Mouse (Mus musculus): ENCODE data around the gene Ncmap.
"Not testable (repeated sequence)": the region's sequence is repeated elsewhere in the genome, so short reads cannot be mapped to it uniquely, and the experiment has no call there.

Gene Ncmap

DNA sequence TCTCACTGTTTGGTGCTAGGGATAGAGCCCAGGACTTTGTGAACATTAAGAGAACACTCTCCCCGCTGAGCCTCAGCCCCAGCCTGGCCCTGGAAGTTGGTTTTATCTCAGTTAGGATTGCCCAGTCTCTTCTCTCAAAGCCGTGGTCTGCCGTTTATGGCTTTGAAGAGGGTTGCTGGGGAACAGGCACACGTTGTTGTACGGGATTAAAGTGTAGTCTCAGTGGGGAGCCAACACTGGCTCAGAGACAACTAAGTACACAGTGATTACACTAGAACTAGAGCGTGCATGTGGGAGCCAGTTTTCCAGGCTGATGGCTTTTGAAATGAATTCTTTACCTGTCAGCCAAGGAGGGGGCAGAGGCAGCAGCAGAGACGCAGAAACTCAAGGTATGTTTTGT, 3.9 kb upstream of the Ncmap start:
- no peak for DNase-seq (ENCODE audit: low read depth, low spot score)

DNA sequence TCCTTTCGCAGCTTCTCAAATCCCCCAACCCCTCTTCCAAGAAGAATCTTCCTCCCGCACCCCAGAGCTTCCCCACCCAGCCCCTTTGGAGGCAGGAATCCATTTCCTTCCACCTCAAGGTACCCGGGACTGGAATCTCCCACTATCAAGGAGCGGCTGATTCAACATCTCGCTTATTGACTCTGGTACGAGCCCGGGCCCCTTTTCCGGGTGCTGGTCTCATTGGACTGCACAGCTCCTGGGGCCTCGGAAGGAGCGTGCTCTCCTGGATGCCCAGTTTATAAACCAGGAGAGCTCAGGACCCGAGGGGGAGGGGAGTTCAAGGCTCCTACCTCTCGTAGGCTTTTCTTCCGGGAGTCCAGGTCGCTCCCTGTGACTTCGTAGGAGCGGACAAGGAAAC, 476 bp downstream of the Ncmap start:
- DNase-seq (ENCODE audit: low read depth, low spot score), result no peak

DNA sequence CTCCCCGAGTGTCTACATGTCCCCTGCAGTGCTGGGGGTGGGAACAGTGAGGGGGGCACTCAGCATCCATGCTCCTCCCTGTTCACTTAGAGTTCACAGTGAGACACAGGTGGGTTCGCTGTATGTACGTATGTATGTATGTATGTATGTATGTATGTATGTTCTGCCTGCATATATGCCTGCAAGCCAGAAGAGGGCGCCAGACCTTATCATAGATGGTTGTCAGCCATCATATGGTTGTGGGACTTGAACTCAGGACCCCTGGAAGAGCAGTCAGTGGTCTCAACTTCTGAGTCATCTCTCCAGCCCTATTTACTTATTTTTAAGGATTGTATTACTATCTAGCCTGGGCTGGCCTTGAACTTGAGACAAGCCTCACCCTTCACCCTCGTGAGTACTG, 1.7 kb downstream of the Ncmap start:
- no peak for DNase-seq (ENCODE audit: low read depth, low spot score)

DNA sequence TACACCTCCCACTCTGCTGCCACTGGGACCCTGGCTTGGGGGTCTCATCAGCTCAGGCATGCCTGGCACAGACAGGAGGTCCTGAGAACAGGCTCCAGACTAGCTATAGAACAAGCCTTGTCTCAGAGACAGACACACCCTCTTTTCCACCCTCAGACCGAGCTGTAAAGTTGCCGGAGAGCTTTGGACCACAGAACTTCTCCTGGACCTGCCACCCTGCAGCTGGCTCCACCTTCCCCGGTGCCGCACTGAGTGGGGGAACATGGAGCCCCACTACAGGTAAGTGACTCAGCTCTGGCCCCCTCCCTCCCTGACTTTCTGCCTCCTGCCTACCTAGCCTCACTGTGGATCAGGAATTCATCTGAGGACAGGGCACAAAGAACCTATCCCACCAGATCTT, 2.7 kb downstream of the Ncmap start:
- DNase-seq (ENCODE audit: low read depth, low spot score), result no peak

DNA sequence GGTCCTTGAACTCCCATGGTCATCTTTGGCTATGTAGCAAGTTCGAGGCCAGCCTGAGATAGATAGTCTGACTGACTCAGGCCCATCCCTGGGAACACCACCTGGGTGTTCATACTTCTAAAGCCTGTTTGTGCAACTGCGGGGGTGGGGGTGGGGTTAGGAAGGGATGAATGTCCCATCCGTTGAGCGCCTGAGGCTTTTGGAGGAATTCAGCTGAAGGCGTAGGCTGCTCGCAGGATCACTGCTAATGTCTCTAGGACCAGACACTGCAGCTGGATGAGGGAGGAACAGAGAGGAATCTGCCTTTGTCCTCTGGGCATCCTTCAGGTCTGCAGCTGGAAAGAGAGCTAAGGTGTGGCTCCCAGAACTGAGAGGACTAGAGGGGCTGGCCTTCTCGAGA, 3.4 kb downstream of the Ncmap start:
- no peak for DNase-seq (ENCODE audit: low read depth, low spot score)

DNA sequence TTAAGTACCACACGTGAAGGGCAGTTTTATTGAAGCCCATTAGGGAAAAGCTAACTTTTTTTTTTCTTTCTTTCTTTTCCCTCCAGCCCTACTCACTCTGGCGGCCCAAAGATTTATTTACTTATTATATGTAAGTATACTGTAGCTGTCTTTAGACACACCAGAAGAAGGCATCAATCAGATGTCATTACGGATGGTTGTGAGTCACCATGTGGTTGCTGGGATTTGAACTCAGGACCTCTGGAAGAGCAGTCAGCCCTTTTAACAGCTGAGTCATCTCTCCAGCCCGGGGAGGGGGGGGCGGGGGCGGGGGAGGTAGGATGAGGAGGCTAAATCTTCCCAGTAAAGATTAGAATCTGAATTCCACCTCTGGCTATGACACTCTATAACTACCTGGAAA, 4.6 kb downstream of the Ncmap start:
- DNase-seq (ENCODE audit: low read depth, low spot score), result no peak

DNA sequence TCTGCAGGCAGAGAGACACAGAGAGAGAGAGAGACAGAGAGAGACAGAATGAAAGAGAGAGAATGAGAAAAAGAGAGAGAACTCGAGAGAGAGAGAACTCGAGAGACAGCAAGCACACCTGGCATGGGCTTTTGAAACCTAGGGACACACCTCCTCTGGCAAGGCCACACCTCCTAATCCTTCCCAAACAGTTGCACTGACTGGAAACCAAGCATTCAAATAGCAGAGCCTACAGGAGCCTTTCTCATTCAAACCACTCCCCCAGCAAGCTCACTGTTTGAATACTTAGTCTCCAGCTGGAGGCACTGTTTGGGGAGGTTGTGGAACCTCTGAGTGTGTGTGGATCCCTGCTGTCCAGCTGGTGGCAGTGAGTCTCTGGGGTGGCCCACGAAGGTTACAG, 5.2 kb downstream of the Ncmap start:
- DNase-seq (ENCODE audit: low read depth, low spot score), result no peak

DNA sequence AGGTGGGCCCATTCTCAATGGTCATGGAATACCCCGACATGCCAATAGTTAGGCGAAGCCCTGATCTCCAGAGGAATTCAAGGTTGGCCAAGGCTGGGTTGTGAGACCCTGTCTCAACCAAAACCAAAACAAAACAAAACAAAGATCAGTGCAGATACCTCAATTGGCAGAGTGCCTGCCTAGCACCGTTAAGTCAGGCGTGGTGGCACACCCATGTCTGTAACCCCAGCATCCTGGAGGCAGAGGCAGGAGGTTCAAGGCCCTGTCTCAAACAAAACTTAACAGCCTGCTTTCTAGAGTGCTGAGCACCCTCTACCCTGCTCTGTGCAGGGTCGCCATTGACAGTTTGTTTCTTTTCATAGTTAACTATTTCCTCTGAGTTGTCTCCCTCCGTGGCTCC, 7.0 kb downstream of the Ncmap start:
- DNase-seq (ENCODE audit: low read depth, low spot score), result no peak

DNA sequence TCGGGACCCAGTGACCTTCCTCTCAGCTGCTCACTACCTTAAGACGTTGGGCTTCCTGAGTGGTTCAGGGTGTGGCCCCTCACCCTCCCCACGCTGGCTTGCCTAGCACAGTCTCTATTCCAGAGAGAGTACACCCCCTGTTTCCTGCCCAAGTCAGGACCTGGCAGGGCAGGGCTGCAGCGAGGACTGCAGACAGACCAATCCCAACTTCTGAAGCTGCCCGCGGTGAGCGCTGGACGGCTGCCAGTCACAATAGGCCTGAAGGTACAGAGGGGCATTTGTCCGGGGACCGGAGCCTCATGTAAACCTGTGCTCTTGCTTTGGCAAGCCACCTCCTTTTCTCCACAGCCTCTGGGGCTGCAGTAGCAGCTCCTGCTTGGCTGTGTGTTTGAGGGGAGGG, 12.4 kb downstream of the Ncmap start:
- DNase-seq (ENCODE audit: low read depth, low spot score), result no peak

DNA sequence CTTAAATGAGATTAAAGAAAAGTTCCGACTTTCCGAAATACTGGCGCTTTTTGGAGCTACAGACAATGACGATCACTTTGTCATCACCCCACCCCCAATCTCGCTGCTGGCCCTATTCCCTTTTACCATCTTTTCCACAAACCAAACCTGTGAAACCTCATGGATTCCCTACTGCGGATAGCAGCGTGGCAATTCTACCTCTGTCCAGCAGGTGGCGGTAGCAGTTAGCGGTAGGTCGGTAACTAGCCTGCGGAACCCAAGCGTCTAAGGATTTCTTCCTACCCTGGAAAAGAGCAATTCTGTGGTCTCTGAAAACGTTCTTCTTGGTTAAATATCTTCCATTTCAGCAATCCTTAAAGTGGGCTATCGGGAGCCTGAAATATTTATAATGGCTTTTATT, 15.7 kb downstream of the Ncmap start:
- peak; percentile 65 for DNase-seq (ENCODE audit: low read depth, low spot score)

DNA sequence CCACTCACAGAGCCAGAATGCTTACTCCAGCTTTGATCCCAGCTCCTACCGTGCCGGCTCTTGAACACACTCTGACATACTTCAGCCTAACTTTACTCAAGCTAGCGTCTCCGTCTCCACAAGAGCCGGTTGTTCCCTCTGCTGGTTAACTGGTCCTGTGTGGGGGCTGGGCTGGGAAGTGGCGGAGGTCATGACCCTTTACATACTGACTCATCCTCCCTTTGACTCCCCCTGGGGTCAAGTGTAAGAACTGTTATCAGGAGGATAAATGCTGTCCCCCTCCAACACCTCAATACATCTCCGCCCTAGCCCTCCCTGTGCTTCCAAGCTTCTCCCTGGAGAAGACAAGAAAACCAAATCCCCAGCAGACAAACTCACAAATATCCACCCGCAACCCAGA, 16.7 kb downstream of the Ncmap start:
- no peak for DNase-seq (ENCODE audit: low read depth, low spot score)

DNA sequence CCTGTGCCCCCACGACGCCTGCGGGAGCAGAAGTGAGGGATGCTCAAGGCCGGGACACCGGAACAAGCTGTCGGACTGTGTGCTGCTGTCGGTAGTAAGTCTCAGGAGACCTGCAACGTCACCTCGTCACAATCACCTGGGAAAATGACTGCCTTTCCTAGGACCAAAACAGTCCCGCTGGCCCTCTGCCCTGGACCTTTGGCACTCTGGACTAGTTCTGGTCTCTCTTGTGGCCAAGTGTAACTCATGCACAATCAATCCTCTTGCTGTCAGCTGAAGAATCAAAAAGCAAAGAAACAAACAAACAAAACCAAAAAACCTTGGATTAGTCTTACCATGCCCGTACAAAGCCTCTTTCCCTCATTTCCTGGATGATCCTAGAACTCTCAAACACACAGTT, 20.8 kb downstream of the Ncmap start:
- DNase-seq (ENCODE audit: low read depth, low spot score), result no peak

DNA sequence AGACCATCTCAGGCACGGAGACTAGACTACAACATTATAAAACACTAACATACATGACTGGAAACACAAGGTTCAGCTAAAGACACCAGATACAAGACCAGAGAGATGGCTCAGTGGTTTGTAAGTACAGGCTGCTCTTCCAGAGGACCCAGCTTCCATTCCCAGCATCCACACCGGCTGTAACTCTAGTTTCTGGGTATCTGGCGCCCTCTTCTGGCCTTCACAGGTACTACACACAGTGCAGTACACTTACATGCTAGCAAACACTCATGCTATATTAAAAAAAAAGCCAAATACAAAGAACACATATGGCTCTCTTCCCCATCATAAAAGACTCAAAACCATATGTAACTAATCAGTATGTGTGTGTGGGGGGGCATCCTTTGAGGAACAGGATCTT, 22.6 kb downstream of the Ncmap start:
- DNase-seq (ENCODE audit: low read depth, low spot score), result no peak

DNA sequence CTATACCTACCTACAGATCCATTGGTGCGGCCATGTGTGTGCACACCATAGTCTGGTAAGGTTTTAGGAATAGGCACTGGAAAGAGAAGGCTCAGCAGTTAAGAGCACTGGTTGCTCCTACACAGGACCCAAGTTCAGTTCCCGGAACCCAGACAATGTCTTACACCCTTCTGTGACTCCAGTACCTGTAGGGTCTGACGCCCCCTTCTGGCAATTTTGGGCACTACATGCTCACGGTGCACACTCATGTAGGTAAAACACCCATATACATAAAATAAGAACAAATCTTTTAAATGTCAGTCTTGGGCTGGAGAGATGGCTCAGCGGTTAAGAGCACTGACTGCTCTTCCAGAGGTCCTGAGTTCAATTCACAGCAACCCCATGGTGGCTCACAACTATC, 24.7 kb downstream of the Ncmap start:
- DNase-seq (ENCODE audit: low read depth, low spot score), result no peak

DNA sequence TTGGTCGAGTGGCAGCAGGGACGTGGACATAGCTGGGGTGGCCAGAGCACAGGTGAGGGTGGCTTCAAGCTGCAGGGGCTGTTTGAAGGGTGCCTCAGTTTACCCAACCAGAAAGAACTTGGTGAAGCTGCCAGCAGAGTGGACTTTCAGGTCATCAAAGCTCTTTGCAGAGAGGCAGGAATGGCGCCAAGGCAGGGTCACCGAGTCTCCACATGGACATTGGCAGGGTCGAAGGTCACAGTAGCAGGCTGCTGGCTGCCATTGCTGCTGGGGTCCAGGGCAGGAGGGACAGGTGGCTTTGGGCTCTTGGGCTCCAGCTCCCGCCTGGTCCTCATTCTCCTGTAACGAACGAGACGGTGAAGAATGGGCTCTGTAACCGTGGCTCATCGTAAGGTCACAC, 27.7 kb downstream of the Ncmap start:
- DNase-seq (ENCODE audit: low read depth, low spot score), result no peak

DNA sequence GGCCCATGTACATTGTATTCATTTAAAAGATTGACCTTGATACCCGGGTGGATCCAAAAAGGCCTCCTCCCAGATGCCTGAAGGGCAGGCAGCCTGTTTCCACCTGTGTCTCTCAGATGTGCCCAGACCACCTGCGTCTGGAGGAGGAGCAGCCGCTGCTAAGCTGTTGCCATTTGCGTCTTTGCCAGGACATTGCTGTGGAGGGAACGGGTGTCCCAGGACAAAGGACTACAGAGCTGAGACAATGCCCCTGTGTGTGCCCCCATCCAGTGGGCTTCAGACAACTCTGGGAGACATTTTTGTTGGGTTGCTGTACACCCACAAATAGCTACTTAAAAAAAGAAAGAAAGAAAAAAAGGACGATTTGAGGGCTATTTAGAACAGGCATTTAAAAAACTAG, 35.2 kb downstream of the Ncmap start:
- no peak for DNase-seq (ENCODE audit: low read depth, low spot score)

DNA sequence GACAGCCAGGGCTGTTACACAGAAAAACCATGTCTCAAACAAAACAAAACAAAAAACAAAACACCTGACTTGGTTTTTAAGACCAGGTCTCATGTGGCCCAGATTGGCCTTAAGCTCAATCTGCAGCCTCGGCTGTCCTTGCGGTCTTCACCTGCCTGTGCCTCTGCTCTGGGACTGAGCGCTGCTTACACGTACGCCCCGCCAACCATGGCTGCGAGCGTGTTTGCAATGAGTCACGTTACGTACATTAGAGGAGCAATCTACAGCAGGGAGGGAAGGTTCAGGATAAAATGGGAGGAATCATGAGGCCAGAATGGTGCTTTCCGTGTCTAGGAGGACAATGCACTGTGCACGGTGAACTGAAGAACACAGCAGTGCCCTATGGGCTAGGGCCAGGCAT, 36.3 kb downstream of the Ncmap start:
- no peak for DNase-seq (ENCODE audit: low read depth, low spot score)

DNA sequence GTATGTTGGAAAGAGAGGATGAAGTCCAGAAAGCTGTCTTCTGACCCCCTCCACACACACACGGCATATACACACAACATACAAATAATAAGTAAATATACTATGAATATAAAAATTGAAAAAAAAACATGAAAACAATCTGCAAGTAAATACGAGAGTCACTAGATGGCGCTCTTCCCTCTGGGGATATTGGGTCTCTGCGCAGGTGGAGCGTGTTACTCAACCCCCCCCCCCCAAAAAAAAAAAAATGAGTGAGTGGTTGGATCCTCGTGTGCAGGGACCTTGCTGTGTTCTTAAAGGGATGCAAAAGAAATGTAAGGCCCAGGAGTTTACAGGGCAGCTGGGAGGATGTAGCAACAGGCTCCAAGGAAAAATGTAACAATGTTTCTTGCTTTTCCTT, 39.3 kb downstream of the Ncmap start:
- DNase-seq (ENCODE audit: low read depth, low spot score), result peak; percentile 58

DNA sequence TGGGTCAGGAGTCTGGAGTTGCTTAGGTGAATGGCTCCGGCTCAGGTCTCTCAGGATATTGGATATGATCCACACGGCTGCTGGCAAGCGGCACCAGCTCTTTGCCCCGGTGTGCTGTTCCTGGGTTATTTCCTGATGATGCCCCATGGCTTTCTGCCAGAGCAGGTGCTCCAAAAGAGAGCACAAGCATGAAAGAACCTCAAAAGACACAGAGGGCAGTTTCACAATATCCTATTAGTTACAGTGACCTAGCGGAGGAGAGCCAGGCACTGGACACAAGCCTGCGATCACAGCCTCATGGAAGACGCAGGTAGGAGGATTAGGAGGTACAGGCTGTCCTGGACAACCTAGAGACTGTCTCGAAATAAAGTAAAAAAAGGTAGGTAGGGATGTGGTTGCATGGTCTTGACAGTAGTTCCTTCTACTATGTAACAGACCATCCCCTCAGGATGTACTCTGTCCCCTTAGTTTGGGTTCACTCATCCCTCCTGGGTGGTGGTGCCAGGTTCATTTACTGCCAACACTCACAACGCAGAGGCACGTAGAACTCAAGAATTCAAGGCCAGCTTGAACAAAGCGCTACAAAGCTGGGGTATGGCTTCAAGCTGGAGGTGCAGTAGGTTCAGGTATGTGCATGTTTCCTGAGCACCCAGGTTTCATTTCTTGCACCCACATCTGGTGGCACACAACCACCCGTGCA, 40.7 kb downstream of the Ncmap start:
- no peak for DNase-seq (ENCODE audit: low read depth, low spot score)

DNA sequence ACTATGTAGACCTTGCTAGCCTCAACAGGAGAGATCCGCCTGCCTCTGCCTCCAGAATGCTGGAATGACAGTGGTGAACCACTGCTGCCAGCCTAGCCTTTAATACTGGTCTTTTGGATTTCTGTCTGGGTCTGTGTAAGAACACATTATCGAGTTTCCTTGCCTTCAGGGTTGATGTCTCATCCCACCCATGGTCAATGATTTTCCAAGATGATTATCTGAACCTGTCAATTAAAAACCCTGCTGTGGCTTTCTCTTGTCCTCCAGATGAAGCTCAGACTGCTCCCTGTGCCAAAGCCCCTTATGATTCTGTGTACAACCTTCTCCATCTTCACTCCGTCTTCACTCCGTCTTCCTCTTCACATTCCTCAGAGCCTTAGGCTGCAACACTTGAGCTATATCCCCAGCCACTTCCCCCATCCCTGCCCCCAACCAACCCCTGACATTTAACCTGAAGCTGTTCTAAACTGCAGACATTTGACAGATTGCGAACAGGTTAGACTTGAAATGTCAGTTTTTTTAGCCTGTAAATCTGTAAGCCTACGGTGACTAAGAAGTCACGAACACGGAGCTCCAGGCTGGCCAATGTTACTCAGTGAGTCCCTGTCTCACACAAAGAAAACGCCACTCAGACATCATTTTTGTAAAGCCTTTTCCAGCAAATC, 42.0 kb downstream of the Ncmap start:
- no peak for DNase-seq (ENCODE audit: low read depth, low spot score)

DNA sequence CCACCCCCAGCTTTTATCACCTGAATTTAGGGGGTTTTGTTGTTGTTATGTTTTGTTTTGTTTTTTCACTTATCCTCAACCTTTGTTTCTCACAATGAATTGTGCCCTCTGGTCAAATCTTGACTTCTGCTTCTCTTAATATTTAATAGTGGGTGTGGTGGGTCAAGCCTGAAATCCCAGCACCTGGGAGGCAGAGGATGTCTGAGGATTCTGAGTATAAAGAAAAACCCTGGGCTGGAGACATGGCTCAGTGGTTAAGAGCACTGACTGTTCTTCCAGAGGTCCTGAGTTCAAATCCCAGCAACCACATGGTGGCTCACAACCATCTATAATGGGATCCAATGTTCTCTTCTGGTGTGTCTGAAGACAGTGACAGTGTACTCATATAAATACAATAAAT, 43.3 kb downstream of the Ncmap start:
- DNase-seq (ENCODE audit: low read depth, low spot score), result not testable (repeated sequence)

DNA sequence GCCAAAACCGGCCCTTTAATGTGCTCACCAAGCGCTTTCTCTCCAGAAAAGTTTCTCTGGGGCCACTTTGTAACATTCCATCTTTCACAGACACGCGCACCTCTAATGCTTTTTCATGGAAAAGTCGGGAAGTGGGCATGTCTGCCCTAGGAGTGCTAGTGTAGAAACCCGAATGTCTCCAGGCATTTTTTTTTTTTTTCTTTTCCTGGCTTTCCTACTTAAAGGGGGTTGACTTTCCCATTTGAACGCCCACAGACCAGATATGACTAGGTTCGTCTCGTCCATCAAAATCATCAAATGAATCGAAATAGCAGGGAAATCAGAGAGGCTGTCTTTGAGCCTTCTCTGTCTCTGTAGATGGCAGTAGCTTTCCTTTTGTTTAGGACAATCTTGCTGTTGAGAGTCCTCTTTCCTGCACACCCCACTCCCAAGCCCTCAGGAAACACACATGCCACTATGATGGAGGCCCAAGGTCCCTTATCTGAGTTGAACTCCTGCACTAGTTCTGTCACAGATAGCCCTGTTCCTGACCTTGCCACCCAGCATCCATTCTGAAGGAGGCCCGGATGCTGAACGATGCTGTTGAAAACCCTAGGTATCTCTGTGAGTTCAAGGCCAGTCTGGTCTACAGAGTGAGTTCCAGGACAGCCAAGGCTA, 44.1 kb downstream of the Ncmap start:
- no peak for DNase-seq (ENCODE audit: low read depth, low spot score)

DNA sequence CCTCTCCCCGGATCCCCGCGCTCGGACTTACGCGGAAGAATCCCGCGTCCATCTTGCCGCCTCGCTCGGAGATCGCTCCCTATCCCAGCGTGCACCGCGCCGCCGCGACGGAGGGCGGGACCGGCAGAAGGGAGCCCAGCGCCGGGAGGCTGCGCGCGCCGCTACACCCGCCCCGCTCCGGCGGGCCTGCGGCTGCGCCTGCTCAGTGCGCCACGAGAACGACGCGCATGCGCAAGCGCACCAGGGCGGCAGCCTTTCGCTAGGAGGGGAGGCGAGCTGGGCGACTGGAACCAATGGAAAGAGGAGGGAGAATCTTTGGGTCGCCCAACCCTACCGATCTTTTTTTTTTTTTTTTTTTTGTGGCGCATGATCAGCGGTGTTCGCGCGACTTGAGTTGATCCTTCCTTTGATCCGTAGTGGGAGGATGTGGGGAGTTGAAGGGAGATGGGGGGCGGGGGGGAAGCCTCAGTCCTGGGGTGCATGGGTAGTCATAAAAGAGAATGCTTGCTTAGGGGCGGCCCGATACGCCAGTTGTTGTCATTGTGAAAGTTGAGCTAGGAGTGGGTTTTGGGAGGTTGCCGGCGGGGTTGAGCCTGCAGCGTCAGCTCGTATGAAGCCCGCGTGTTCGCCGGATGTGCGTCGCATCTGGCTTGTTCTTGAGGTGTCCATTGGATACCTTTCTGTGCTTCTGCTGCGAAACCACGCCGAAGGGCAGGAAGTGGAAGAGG, 44.8 kb downstream of the Ncmap start, which contains the start of gene Srrm1:
Gene Srrm1, minus strand, starts transcription at position 256 of the 728 bp plus-strand sequence.
- DNase-seq (ENCODE audit: low read depth, low spot score), result peak; percentile 96
